Mouse (Mus musculus): ENCODE measurements around the gene Upb1.
A peak's percentile ranks its signal among the peaks of the same experiment; 100 is the strongest.

Upb1 gene

GRCm38 (mm10) chr10:75428049-75429003 is 27.4 kb downstream of the Upb1 start:
- DNase-seq = no peak

- DNase-seq = no peak
These were observed 28.1 kb downstream of the Upb1 start for GRCm38 (mm10) chr10:75429004-75429380.

- DNase-seq = peak; percentile 29 to 47
These were observed 28.7 kb downstream of the Upb1 start for GRCm38 (mm10) chr10:75429522-75430146.

- DNase-seq = no peak
These were observed 29.2 kb downstream of the Upb1 start for GRCm38 (mm10) chr10:75430147-75430537.

- DNase-seq = no peak
These were observed 29.7 kb downstream of the Upb1 start for GRCm38 (mm10) chr10:75430633-75431032.

GRCm38 (mm10) chr10:75436604-75437217 is 35.8 kb downstream of the Upb1 start:
- DNase-seq = peak; percentile 92 to 95

GRCm38 (mm10) chr10:75437284-75437683 is 36.4 kb downstream of the Upb1 start:
- no peak for DNase-seq

GRCm38 (mm10) chr10:75438132-75438810 is 37.4 kb downstream of the Upb1 start:
- peak; percentile 61 to 72 for DNase-seq

- DNase-seq = peak; percentile 73 to 82
These were observed 38.4 kb downstream of the Upb1 start for GRCm38 (mm10) chr10:75439211-75439811.

GRCm38 (mm10) chr10:75440756-75441155 is 39.8 kb downstream of the Upb1 start:
- no peak for DNase-seq

GRCm38 (mm10) chr10:75441800-75442199 is 40.9 kb downstream of the Upb1 start:
- no peak for DNase-seq

- no peak for DNase-seq
These were observed 42.1 kb downstream of the Upb1 start for GRCm38 (mm10) chr10:75443017-75443416.

GRCm38 (mm10) chr10:75444111-75444826 is 43.4 kb downstream of the Upb1 start:
- peak; percentile 67 to 70 for DNase-seq

GRCm38 (mm10) chr10:75445030-75445429 is 44.1 kb downstream of the Upb1 start:
- DNase-seq = no peak

GRCm38 (mm10) chr10:75446501-75447083 is 45.7 kb downstream of the Upb1 start:
- no peak for DNase-seq

- no peak for DNase-seq
These were observed 46.6 kb downstream of the Upb1 start for GRCm38 (mm10) chr10:75447489-75447888.

- DNase-seq = peak in 1 of 2 experiments; percentile 39
These were observed 48.0 kb downstream of the Upb1 start for GRCm38 (mm10) chr10:75448806-75449420.

GRCm38 (mm10) chr10:75450331-75450730 is 49.4 kb downstream of the Upb1 start:
- DNase-seq = no peak

- DNase-seq = peak; percentile 80 to 86
These were observed 50.3 kb downstream of the Upb1 start for GRCm38 (mm10) chr10:75451036-75451786.

All from cerebellum, postnatal 10 days (tissue).